Mouse (Mus musculus): ENCODE results near the gene Gfm2. TPM values are rescaled to one million over a fixed set of nuclear protein-coding genes. Genes with fewer than 3 reads are reported as not detected.

The Gfm2 gene
- polyA plus RNA-seq, 1 experiment from 2014 or later, result 26.7 TPM

Other genes starting within 250 kb of the Gfm2 start
- gene Gcnt4, start 213.2 kb upstream of the Gfm2 start, polyA plus RNA-seq (2015; fragmentation: Nextera tagmentation; extraction: Ambion mirVana), result 0.31 and 0.36 TPM in 2 replicates
- gene 1700029F12Rik, start 103.6 kb upstream of the Gfm2 start, polyA plus RNA-seq (2015; fragmentation: Nextera tagmentation; extraction: Ambion mirVana), result not detected in 2 replicates
- 1.3 and 1.4 TPM in 2 replicates for gene Fam169a, start 70.7 kb upstream of the Gfm2 start, polyA plus RNA-seq (2015; fragmentation: Nextera tagmentation; extraction: Ambion mirVana)
- 3.1 and 3.8 TPM in 2 replicates for gene Gm6169, start 38.7 kb upstream of the Gfm2 start, polyA plus RNA-seq (2015; fragmentation: Nextera tagmentation; extraction: Ambion mirVana)
- 49.3 and 50.3 TPM in 2 replicates for gene Nsa2, start within 50 bp of the Gfm2 start, polyA plus RNA-seq (2015; fragmentation: Nextera tagmentation; extraction: Ambion mirVana)
- 32.3 and 34.7 TPM in 2 replicates for gene Hexb, start 60.4 kb downstream of the Gfm2 start, polyA plus RNA-seq (2015; fragmentation: Nextera tagmentation; extraction: Ambion mirVana)
- 11.7 and 12.5 TPM in 2 replicates for gene Enc1, start 103.2 kb downstream of the Gfm2 start, polyA plus RNA-seq (2015; fragmentation: Nextera tagmentation; extraction: Ambion mirVana)

All from lung, embryonic 15.5 days (tissue).